Mouse (Mus musculus) right cerebral cortex, adult 2 months (tissue): ENCODE data around the gene Insr.

Source experiments
- DNase-seq, 2 experiments: peaks; one replicate each; pipeline ENCODE4 v3.0.0; 2021 to 2022; ENCODE audit warnings: low spot score in 2 of 2

Insr gene

DNA sequence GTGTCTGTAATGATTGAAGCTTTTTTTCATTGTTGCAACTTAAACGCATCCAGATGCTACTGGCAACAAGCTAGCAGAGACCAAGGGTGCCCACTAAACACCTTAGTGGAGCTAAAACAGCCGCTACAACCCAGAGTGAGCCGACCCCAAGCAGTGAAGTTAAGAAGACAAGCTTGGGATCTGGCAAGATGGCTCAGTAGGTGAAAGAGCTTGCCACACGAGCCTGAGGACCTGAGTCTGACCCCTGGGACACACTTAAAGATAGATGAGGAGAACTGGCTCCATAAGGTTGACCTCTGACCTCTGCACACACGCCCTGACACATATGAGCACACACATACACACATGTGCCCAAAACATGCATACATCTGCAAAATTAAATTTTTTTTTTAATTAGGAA is 4.2 kb downstream of the Insr start:
- no peak for DNase-seq

DNA sequence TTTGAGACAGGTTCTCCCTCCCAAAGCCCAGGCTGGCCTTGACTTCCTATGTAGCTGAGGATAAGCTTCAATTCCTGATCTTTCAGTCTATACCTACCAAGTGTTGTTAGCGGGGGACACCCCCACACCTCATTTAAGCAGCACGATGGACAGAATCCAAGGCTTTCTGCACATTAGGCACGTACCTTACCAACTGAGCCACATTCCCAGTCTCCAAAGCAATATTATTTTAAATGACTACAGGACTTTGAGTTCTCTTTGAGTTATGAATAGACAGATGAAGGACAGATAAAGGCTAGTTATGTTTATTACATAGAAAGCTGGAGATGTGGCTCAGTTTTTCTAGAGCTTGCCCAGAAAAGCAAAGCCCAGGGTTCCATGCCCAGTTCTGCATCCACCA is 5.6 kb downstream of the Insr start:
- no peak for DNase-seq

DNA sequence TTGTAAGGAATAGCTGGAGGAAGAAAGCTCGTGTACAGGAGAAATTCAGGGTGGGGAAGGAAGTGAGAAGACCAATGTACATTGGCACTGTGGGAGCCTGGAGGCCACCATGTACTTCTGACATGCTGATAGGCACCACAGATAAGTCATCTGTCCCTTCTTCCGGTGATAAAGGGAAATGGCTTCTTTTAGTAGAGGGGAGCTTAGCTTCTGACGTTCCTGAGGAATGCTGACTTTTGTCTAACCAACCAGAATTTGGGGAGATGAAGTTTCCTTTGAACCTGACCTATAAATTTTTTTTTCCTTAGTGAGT is 12.0 kb downstream of the Insr start:
- no peak for DNase-seq

DNA sequence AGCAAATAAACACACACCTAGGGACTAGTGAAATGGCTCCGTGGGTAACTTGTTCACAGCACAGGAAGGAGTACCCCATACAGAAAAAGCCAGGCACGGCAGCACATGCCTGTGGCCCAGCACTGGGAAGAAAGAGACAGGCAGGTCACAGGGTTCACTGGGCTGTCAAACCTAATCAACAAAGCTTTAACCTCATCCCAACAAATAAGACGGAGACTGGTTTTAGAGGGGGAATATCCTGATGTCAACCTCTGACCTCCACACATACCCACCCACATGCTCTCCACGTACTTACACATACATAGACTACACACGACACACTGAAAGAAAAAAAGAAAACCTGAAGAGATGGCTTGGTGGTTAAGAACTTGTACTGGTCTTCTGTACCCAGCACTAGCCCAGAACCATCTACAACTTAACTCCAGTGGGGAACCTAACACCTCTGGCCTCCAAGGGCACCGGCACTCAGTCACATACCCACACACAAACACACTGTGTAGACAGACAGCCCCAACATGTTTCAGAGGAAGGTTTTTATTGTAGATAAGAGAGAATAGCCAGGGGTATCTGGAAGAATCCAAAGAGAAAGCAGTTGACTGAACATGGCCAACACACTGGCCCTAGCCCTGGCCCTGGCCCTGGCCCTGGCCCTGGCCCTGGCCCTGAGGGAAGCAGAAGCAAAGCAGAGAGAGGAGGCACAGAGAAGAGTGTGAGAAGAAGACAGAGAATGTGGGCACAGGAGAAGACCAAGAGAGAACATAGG is 12.6 kb downstream of the Insr start:
- no peak for DNase-seq

DNA sequence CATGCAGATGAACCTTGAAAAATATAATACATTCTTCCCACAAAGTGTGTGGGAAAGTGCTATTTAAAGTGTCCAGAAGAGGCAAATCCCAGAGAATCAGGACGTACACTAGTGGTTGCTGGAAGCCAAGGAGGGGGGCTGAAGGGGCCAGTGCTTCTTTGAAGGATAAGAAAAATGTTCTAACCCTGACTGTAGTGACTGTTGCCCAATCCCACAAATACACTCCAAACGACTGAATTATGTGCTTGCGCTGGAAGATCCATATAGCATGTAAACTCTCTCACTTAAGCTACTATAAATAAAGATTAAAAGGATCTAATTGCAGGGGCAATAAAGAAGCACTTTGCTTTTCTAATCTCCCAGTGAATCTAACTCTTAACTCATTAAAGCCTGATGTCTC is 14.2 kb downstream of the Insr start:
- DNase-seq: no peak

DNA sequence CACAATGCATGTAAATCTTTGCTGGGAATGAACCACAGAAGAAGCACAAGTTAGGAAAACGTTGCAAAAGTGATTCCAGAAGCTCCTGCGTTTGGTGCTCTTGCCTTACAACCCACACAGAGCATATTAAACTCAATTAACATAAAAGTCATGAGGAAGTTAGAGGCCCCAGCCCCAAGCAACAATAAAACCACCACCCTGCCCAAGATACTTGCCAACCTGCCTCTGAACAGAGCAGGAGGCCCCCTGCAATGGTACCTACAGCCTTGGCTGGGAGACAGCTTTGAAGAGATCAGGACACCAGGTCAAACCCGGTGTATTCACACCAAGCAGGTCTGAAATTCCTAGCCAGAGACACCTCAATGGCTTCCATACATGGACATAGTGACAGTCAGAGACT is 16.6 kb downstream of the Insr start:
- no peak for DNase-seq

DNA sequence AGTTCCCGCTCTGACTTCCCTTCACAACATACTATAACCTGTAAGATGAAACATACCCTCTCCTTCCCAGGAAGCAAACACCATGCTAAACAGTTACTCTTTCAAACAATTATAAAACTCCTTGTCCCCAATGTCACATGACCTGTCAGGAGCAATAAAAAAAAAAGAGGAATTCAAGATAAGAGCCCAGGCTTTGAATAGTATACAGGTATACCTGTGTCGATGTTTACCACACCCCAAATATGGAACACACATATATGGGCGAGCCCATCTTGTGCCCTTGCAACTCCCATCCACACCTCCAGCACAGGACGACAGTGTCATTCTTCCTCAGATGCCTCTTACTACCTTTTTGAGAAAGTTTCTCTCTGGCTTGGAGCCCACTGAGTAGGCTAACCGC is 18.3 kb downstream of the Insr start:
- no peak for DNase-seq

DNA sequence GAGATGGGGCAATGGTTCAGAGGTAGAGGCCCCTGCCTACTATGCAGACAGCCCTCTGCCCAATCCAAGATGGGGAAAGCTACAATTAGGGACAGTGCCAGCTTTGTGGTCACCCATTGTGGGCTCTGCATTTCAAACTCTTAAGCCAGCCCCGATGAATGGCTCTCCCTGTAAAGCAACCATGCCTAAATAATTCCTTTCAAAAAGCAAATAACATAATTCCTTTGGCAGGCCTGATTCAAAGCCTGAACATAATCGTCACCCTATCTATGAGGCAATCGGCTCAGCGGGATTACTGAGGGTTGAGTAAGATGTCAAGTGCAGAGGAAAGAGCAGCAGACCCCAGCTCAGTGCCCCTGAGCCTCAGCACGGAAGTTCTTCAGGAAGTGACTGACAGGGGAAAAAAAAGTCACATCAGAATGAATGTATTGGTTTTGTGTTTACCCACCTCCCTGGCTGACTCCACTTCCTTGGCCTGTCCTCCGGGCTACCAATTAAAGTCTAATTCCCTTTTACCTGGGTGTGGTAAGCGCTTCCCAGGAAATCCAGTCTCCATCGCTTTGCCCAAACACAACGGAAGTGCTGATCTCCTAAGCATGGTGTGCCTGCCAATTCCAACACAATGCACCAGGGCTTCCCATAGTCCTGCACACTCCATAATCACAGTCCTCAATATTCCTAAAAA is 19.1 kb downstream of the Insr start:
- DNase-seq: no peak

DNA sequence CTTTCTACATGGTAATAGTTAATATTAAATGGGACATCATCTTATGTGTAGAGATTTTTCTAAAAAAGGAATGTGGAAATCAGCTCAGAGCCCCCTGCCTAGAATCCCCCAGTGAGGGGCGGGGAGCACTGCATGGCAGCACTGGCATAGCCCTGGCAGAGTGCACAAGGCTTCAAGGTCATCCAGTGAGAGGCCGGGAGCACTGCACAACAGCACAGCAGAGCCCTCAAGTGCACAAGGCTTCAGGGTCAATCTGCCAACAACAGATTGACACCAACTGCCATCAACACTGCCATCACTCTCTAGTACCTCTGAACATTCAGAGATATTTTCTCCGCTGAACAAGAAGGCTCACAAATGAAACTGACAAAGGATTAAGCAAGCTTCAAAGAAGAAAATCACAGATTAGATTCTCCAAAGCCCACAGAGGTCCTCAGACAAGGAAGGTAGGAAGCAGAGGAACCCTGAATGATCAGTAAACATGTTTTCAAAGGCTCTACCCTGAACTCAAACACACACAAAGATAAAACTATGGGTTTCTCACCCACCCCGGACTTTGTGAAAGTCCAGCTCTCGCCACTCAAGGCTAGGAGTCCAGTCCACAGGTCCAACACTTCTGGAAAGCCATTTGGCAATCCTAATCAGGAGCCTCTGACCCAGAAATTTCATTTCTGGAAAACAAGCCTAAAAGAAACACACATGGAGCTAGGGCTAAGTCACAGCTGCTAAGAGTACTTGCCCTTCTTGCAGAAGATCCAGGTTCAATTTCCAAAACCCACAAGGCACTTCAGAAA is 23.1 kb downstream of the Insr start:
- DNase-seq: no peak

DNA sequence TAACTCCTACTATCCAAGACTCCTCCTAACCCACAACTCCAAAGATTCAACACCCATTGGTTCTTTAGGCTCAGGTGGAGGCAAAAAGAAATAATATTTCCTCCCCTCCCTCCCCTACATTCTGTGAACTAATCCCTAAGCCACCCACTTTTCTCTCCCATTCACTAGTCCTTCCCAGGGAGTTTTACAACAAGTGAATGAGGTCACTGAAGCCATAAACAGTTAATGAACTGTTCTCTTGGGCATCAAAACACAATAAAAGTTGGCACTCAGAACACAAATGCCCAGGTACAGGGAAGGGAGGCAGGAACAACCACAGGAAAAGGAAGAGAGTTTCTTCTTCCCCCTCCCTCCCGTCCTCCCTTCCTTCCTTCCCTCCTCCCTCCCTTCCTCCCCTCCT is 24.1 kb downstream of the Insr start:
- no peak for DNase-seq

DNA sequence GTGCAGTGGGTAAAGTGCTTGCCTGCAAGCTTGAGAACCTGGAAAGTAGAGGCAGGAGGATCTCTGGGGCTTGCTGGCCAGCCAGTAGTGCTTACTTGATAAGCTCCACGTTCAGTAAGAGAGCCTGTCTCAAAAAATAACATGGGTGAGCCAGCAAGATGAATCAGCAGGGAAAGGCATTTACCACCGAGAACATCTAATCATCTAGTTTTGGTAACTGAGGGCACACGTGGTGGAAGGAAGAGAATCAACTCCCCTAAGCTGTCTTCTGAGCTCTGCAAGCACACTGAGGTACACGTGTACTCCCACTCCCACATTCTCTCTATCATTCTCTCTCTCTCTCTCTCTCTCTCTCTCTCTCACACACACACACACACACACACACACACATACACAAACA is 26.2 kb downstream of the Insr start:
- no peak for DNase-seq

DNA sequence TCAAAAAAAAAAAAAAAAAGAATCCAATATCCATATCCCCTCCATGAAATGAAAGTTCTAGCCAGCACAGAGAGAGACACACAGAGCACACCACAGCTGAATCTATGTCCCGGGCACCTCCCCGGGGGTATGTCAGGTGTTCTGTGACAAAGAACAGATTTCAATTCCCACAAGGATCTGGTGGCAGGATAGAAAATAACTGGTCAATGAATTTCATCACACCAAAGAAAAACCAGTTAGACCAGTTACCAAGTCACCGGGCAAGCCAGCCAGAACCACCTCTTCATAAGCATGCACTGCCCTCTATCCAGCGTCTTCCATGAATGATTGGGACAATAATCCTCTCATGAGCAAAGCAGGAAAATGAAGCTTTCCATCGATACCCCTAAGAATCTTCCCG is 26.8 kb downstream of the Insr start:
- DNase-seq: no peak

DNA sequence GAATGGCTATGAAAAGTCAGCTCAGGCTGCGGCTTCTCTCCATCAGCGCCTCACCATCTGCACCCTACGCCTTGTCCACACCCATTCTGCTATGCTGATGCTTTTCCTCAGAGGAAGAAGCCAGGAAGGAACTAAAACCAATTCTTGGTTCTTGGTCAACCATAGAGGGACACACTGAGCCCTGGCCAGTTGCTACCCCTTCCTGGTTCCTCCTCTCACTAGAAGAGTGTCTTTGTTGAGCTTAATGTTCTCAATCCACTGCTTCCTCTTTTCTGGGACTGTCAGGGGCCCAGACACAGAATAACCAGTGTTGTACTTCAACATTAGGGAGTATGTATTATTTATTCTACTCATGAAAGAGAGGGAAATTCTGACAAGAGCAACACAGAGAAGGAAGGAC is 28.3 kb downstream of the Insr start:
- no peak for DNase-seq

DNA sequence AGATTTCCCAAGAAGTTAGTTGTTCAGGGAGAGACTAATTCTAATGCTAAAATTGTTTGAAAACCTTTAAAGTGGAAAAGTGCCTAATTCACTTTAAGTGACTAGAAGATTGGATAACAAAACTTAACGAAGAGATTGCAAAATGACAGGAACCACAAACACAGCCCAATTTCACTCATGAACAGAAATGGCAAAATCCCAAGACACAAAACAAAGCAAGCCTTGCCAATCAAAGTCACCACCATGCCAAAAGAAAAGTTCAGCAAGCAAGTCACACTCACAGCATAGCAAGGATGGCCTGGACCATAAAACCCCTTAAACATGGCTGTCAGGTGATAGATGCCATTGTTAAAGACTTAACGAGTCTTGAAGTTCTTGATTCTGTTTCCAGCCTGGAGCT is 29.5 kb downstream of the Insr start:
- DNase-seq: no peak

DNA sequence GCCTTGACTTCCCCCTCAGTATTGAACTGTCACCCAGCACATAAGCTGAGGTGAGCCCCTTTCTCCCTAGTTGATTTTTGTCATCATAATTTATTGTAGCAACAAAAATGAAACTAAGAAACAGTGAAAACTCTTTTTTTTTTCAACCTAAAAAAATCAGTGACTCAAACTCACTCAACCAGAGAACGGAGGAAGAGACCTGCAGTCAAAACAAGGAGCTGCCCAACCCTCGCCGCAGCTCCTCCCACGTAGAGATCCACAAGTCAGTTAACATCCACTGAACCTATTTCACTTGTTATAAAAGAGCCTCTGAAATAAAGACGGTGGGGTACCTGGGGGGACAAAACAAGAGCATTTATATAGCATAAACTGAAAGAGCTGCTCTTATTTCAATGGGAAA is 30.7 kb downstream of the Insr start:
- DNase-seq: no peak

DNA sequence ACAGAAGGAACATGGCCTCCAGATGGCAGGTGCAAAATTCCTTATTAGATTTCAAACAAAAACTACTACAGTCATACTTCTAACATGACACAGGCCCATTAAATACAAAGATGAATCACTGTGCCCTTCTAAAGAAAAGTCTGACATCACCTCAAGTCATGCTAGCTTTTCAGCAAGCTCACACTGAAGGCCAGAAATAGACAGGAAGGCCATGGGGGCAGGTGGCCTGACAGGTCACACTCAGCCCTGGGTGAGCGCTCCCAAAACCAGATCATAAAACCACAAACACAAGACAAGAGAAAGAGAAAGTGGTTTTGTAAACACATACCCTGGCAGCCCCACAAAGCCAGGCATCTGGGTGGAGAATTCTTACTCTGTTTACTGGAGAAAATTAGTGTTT is 32.3 kb downstream of the Insr start:
- no peak for DNase-seq

DNA sequence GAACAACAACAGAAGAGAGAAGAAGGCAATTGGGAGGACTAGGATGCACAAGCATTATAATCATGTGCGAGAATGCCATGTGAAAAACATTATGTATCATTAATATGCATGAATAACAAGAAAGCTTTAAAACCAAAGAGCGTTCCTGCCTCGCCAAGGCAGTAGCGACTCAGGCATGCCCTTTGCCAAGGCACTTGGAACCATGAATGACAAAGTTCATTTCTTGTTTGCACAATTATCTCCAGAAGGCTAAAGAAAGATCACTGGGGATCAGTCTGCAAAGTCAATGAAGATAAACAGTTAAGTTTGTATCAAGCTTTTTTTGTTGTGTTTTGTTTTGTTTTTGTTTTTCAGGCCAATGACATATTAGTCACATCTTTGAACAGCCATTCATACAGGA is 36.2 kb downstream of the Insr start:
- DNase-seq: no peak

DNA sequence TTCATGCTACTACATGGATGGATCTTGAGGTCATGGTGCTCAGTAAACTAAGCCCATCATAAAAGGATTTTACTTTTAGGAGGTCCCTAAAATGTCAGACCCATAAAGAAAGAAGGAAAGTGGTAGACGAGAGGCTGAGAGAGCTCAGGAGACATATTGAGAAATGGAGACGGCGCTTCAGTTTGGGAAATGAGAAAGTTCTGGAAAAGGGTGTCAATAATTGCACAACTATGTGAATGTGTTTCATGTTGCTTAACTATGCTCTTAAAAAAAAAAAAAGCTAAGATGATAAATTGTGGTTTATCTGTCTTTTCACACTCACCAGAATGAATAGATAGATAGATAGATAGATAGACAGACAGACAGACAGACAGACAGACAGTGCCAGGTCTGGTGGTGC is 38.7 kb downstream of the Insr start:
- DNase-seq: no peak

DNA sequence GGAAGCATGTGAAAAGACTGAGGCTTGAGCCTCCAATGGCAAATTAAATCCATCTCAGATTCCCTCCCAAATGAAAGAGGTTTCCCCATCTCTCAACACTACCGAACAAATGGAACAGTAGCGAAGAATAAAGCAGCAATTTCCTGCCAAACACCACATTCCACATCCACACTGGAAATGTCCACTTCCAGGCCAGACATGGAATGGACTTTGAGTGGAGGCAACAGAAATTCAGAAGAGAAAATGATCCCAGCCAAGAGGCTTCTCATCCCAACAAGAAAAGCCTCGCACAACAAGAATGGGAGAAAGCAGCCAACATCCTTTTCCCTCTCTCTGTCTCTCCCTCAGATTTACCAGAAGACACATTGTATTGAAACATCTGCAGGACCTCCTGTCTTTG is 39.8 kb downstream of the Insr start:
- DNase-seq: no peak

DNA sequence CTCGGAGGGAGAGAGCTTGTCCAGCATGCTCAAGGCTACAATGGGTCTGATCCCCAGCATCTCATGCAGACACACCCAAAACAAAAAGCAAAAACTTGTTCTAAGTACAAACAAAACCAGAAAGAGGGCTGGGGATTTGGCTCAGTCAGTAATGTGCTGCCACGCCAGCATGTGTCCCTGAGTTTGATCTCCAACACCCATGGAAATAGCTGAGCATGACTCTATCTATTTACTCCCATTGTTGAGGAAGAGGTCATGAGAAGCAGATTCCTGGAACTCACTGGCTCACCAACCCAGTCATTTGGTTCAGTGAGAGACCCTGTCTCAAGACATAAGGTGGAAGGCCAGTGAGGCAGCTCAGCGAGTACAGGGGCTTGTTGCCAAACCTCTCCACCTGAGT is 40.6 kb downstream of the Insr start:
- no peak for DNase-seq

DNA sequence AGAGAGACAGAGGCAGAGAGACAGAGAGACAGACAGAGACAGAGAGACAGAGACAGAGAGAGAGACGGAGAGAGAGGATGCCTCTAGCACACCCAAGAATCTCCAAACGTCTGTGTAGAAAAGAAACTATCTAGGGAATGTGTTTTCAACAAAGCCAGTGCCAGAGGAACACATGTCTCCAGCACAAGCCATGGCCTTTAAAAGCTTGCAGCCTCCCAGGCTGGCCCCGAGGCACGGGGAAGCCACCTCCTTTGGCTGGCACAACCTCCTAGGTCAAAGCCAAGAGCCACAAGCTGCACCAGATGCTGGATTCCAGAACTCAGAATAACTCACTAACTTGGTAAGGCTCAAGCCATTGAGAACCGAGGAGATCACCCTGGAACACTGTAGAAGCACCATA is 42.1 kb downstream of the Insr start:
- DNase-seq: no peak

DNA sequence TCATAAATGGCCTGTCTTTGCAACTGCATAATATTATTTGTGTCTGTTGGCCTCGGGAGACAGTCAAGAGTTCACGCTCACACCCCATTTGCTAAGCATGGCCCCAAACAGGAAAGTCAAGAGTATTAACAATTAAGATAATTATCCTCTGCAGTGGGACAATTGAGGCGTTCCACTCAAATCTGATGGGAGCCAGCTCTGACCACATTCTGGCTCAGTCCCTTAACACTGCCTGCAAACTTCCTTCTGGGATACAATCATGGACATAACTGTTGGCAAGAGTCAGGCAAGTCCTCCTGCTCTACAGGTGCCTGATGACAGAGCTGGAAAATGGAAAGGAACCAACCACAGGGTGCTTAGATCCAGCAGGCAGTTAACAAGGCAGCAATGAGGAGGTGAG is 43.1 kb downstream of the Insr start:
- no peak for DNase-seq

DNA sequence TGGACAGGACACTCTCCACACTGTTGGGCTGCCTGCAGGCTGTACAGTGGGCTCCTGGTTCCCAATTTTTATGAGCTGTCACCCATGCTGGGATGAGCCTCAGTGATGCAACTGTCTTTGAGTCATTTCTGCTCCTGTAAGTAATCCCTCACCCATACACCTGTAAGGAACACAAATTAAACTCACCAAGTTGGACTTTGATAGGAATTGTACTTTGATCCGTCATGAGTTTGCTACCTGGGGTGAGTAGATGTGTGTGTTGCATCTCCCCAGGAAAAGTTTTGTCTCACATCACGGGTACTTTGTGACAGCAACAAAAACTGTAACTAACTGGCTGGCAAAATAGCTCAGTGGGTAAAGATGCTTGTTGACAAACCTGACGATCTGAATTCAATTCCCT is 44.8 kb downstream of the Insr start:
- DNase-seq: no peak
